Mouse (Mus musculus) adrenal gland, adult 18-20 months (tissue): ENCODE data around the gene Phf2. TPM values are rescaled to one million over a fixed set of nuclear protein-coding genes. Genes with fewer than 3 reads are reported as not detected.
A peak's percentile ranks its signal among the peaks of the same experiment; 100 is the strongest.

ENCODE experiments used
- DNase-seq, 2 experiments: peaks; one replicate each; pipeline ENCODE4 v3.0.0; 2021 to 2022; ENCODE audit warnings: low spot score in 2 of 2
- total RNA-seq, 2 experiments: library from RNA; stranded (reverse); gene quantifications; 1 replicate in 1 of 2; 2 replicates in 1 of 2; pipeline ENCODE4 v1.2.3; 2021

Phf2 gene
- total RNA-seq, 2 experiments from 2014 or later: 46.7 to 47.4 TPM

- DNase-seq: no peak
Observed at GRCm38 (mm10) chr13:48858779-48859178, 12.1 kb downstream of the Phf2 start.

DNA sequence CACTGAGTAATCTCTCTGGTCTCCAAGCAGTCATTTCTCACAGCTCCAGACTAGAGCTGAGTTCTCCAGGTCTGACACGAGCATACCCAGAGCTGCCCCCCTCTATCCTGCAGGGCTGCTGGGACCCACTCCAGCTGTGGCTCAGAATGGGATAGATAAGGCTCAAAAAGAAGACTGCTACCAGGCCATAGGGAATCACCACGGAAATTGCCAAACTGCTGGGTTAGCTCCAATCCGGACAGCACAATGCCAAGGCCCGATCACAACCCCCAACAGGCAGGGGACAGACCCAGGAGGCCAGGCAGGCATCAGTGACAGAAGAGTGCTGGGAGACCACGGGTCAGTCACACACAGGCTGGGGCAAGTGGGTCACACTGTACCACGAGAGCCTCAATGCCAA lies 12.9 kb downstream of the Phf2 start:
- DNase-seq: no peak

DNA sequence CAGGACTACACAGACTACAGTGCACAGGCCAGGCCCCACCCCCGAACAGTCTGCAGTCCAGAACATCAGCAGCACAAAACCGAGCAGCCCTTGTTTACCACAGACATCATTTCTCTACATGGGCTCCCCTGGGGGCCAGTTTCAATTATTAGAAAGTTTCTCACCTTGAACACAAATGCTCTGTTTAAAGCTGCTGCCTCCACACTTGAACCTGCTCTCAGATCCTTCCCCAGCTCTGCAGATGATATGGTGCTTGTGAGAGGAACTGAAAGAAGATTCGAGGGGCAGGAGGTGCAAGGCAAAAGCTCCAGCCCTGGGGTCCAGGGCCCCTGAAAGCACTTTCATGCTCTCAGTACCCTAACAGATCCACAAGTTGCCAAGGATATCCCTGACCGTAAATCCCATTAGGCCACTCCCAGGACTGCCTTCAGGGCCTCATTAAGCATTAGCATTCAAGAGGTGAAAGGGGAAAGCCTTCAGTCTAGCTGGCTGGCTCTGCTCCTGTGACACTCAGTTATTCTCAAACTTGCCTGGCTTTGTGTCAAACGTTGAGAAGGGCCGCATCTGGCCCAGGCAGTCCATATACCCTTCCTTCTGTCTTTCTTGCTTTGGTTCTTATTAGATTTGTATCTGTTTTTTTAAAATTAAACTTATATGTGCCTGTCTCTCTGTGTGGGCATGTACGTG lies 13.5 kb downstream of the Phf2 start:
- DNase-seq: no peak

- DNase-seq: no peak
Observed at GRCm38 (mm10) chr13:48853947-48854346, 17.0 kb downstream of the Phf2 start.

GRCm38 (mm10) chr13:48853475-48853874 lies 17.4 kb downstream of the Phf2 start:
- no peak for DNase-seq

DNA sequence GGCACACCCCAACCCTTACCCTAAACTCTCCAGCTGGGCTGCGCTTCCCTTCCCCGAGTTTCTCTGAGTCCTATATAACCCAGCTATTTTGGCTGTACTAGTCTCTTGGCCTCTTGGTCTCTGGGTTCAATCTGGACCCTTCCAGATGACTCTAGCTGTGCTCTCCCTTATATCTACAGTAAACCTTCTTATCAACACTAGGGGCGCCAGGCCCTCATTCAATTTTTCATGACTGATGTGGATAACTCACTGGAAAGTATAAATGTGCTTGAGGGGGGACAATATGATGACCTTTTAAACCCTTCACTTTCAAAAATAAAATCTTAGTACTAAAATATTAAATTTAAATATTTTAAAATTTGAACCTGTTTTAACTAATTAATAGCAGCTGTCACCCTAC lies 18.1 kb downstream of the Phf2 start:
- DNase-seq: no peak

DNA sequence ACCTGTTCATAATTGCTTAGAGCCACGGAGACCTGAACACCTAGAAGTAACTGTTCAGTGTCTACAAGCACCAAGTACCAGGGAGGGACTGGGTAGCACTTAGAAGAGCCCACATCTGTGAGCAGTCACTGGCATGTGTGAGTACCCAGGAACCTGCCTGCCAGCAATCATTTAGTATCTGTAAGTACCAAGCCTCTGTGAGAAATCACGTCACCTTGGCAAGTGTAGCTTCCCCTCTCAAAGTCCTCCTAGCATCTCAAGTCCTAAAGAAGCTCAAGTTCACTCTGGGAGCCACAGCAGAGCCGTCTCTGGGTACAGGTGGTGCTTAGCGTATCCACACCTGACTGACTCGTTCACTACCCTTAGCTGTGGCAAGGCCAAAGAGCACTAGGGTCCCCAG lies 19.2 kb downstream of the Phf2 start:
- DNase-seq: no peak

- DNase-seq: no peak
Observed at GRCm38 (mm10) chr13:48850771-48851170, 20.1 kb downstream of the Phf2 start.

DNA sequence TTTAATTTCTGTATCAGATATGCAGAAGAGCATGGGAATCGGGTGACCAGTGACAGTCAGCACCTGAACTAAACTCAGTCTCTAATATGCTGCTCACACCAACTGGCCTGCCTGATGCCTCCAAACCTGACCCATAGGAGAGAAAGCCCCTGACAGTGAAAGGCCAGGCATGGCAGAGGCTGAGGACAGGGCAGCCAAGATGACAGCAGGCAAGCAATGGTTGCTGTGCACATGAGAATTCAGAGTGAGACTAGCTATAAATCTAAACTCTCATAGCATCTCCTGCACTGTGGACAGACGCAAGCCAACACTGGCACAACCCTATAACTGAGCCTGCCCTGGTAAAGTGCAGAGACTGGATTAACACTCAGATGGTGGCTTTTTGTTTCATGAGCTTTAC lies 20.6 kb downstream of the Phf2 start:
- no peak for DNase-seq

GRCm38 (mm10) chr13:48849155-48849554 lies 21.8 kb downstream of the Phf2 start:
- no peak for DNase-seq

- no peak for DNase-seq
Observed at GRCm38 (mm10) chr13:48845308-48845707, 25.6 kb downstream of the Phf2 start.

DNA sequence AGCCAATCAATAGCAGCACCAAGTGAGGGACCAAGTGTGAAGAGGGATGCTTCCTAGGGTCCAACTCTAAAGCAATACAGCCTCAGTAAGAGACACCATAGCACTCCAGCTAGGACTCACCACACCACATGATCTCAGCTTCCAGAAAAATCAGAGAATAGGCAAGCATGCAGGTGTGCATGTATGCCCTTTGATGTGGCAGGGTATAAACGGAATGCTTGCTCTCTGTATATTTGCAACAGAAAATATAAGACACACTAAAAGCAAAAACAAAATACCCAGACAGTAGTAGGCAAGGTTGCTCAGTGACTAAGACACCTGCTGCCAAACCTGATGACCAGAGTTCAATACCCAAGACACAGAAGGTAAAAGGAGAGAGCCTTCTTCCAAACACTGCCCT lies 27.4 kb downstream of the Phf2 start:
- no peak for DNase-seq

DNA sequence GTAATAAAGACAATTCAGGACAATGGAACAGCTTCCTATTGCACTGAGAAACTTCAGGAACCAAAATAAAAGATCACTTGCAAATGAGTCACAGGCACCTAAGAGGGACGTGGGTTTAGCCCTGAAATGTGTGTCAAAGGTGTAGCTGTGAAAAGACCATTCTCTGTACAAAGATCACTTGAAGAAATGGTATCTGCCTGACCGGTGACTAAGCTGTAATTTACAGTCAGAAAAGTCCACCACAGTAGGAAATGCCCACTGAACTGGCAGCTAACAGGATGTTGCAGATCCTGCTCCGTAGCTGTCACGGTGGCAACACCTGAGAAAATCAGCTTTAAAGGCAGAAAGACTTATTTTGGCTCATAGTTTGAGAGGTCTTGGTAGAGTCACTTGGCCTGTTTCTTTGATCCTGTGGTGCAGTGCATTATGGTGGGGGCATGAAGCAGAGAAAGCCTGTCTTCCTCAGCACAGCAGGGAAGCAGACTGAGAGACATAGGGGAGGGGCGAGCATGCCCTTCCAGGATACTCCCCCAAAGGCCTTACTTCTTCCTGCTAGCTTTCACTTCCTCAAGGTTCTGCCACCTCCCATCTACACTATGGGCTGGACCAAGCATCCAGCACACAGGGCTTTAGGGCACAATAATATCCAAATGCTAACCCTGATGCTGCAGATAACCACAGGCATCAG lies 28.9 kb downstream of the Phf2 start:
- no peak for DNase-seq

GRCm38 (mm10) chr13:48838284-48838683 lies 32.6 kb downstream of the Phf2 start:
- no peak for DNase-seq

GRCm38 (mm10) chr13:48837537-48837936 lies 33.4 kb downstream of the Phf2 start:
- no peak for DNase-seq

DNA sequence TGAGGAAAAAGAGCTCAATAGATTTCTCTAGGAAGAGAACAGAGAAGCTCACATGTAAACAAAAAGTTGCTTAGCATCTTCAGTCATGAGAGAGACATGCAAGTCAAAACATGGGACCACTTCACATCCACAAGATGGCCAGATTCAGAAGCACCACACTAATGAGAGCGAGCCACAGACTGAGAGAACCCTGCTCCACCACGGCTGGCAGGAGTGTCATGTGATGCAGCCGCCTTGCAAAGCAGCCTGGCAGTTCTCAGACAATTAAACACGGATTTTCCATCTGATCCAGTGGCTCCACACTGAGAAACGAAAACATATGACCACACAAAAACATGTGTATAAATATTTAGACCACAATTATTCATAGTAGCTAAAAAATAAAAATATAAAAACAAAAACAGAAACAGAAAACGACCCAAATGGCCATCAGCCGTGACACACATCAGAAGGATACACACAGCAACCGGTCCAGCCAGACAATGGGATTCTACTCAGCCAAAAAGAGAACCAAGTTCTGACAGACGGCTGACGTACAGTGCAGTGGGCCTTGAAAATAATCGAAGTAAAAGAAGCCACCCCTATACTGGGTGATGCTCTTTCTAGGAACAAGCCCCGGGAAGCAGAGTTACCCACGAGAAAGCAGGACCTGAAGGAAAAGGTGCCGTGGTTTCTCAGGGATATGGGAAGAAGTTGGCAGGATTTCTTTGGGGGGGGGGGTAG lies 40.2 kb downstream of the Phf2 start:
- no peak for DNase-seq

DNA sequence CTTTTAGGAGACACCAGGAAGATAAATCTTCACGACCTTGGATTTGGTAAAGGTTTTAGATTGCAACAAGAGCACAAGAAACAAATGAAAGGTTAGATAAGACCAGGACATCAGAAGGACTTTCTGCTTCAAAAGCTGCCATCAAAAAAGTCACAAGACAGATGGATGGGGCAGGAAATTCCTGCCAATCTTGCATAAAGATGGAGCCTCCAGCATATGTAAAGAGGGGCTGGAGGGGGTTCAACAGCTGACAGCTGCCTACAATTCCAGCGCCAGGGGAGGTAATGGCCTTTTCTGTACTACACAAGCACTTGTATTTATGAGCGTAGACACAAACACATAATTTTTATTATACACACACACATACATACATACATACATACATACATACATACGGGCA lies 41.1 kb downstream of the Phf2 start:
- DNase-seq: no peak

GRCm38 (mm10) chr13:48822871-48823270 lies 48.0 kb downstream of the Phf2 start:
- peak; percentile 43 to 73 for DNase-seq

DNA sequence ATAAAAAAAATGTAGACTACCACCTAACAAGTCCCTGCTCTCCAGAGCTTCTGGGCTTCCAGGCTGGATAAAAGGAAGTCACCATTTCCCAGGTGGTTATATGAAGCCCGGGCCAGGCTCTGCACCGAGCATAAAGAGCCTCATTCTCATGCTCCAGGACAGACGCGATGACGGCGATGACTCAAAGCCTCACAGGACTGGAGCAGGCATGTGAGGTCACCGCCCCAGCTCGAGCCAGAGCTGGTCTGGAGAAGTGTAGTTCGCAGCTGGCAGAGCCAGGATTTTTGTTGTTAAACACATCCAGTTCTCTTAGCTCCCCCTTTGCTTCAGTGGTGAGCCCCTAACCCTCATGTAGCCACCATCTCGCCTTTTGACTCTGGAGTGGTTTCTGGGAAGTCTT lies 48.6 kb downstream of the Phf2 start:
- peak in 1 of 2 experiments; percentile 36 for DNase-seq

DNA sequence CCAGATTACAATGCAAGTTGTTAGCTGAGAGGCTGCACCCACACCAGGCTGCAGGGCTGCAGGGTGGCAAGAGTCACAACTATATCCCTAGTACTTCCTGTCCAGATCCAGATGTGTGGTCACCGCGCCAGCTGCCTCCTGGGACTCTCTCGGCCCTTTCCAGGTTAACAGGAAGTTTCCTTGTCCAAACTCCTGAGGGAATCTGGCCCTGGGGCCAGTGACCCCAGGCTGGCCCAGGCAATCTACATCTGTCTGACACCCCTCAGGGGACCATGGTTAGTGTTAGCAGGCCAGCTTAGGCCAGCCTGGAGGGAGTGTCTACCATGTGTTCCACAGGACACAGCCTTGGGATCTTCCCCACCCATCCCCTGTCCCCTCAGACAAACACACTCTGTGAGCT lies 51.8 kb downstream of the Phf2 start:
- DNase-seq: no peak

GRCm38 (mm10) chr13:48814406-48814805 lies 56.5 kb downstream of the Phf2 start:
- no peak for DNase-seq

- no peak for DNase-seq
Observed at GRCm38 (mm10) chr13:48810991-48811390, 59.9 kb downstream of the Phf2 start.
